Mouse (Mus musculus) MEL (cell line): Measurements from ENCODE around the gene Ntng1. TPM values are rescaled to one million over a fixed set of nuclear protein-coding genes. Genes with fewer than 3 reads are reported as not detected.

Source experiments
- DNase-seq: peaks from one replicate; pipeline ENCODE4 v3.0.0; 2011; ENCODE audit warnings: low read depth, low spot score
- H3K27ac ChIP-seq: 2 replicates; pipeline ENCODE4 v1.5.1; 2012; ENCODE audit warnings: low read depth, mild to moderate bottlenecking, control low read depth, low read length, moderate library complexity; ENCODE audit not compliant: control insufficient read depth
- H3K27me3 ChIP-seq, 2 experiments: fragments of 150-350 bp in 1 of 2; sonication (generic) in 1 of 2; 2 replicates each; pipeline ENCODE4 v1.6.1; 2012; ENCODE audit warnings: low read length in 2 of 2, mild to moderate bottlenecking in 2 of 2, improper control_type of control experiment in 1 of 2, moderate library complexity in 1 of 2; ENCODE audit not compliant: insufficient read depth in 2 of 2, control insufficient read depth in 1 of 2
- H3K36me3 ChIP-seq, 2 experiments: 2 replicates each; pipeline ENCODE4 v1.6.1; 2012 to 2014; ENCODE audit warnings: low read length in 2 of 2, improper control_type of control experiment in 1 of 2, inconsistent platforms in 1 of 2, mild to moderate bottlenecking in 1 of 2; ENCODE audit not compliant: insufficient read depth in 2 of 2, control insufficient read depth in 1 of 2
- H3K4me1 ChIP-seq, 2 experiments: fragments of 150-350 bp in 1 of 2; sonication (generic) in 1 of 2; 2 replicates each; pipeline ENCODE4 v1.6.1; 2012; ENCODE audit warnings: low read length in 2 of 2, improper control_type of control experiment in 1 of 2, mild to moderate bottlenecking in 1 of 2; ENCODE audit not compliant: insufficient read depth in 2 of 2, control insufficient read depth in 1 of 2
- H3K4me3 ChIP-seq, 2 experiments: fragments of 150-350 bp in 1 of 2; sonication (generic) in 1 of 2; 2 replicates each; pipeline ENCODE4 v1.5.1; 2012; ENCODE audit warnings: low read depth in 2 of 2, low read length in 2 of 2, mild to moderate bottlenecking in 2 of 2, moderate library complexity in 2 of 2, control low read depth in 1 of 2, improper control_type of control experiment in 1 of 2; ENCODE audit not compliant: control insufficient read depth in 1 of 2, insufficient read depth in 1 of 2
- H3K79me2 ChIP-seq: 2 replicates; pipeline ENCODE4 v1.6.1; 2012; ENCODE audit warnings: mild to moderate bottlenecking, low read length, moderate library complexity; ENCODE audit not compliant: control insufficient read depth, poor library complexity, insufficient read depth
- H3K9ac ChIP-seq: 2 replicates; pipeline ENCODE4 v1.6.1; 2012; ENCODE audit warnings: low read depth, mild to moderate bottlenecking, control low read depth, low read length, moderate library complexity; ENCODE audit not compliant: control insufficient read depth, poor library complexity, severe bottlenecking
- H3K9me3 ChIP-seq: fragments of 150-350 bp; sonication (generic); replicated peaks from 2 replicates; pipeline ENCODE4 v1.6.1; 2012; ENCODE audit warnings: mild to moderate bottlenecking, low read length, improper control_type of control experiment, moderate library complexity; ENCODE audit not compliant: insufficient read depth
- BHLHE40 ChIP-seq: IDR thresholded peaks from 2 replicates; pipeline ENCODE4 v1.6.1; 2012; ENCODE audit warnings: low read depth, mild to moderate bottlenecking, inconsistent platforms, low read length, improper control_type of control experiment, borderline replicate concordance
- CHD1 ChIP-seq: IDR thresholded peaks from 2 replicates; pipeline ENCODE4 v1.6.1; 2012; ENCODE audit warnings: low read depth, mild to moderate bottlenecking, inconsistent platforms, low read length, improper control_type of control experiment
- ELF1 ChIP-seq: IDR thresholded peaks from 2 replicates; pipeline ENCODE4 v1.6.1; 2014; ENCODE audit warnings: low read depth, mild to moderate bottlenecking, inconsistent platforms, low read length, improper control_type of control experiment, moderate library complexity
- GABPA ChIP-seq: IDR thresholded peaks from 2 replicates; pipeline ENCODE4 v1.6.1; 2012; ENCODE audit warnings: low read depth, mild to moderate bottlenecking, inconsistent platforms, low read length, improper control_type of control experiment, moderate library complexity
- GATA1 ChIP-seq: IDR thresholded peaks from 2 replicates; pipeline ENCODE4 v1.6.1; 2011; ENCODE audit warnings: low read depth, low read length, improper control_type of control experiment
- HCFC1 ChIP-seq: IDR thresholded peaks from 2 replicates; pipeline ENCODE4 v1.6.1; 2012; ENCODE audit warnings: low read depth, mild to moderate bottlenecking, inconsistent platforms, low read length, improper control_type of control experiment, moderate library complexity
- JUND ChIP-seq: IDR thresholded peaks from 2 replicates; pipeline ENCODE4 v1.6.1; 2011; ENCODE audit warnings: low read depth, mild to moderate bottlenecking, improper control_type of control experiment, low read length
- MAFK ChIP-seq: IDR thresholded peaks from 2 replicates; pipeline ENCODE4 v1.6.1; 2011; ENCODE audit warnings: low read depth, mild to moderate bottlenecking, low read length, improper control_type of control experiment, borderline replicate concordance
- MAZ ChIP-seq: IDR thresholded peaks from 2 replicates; pipeline ENCODE4 v1.6.1; 2012; ENCODE audit warnings: low read depth, mild to moderate bottlenecking, inconsistent platforms, low read length, improper control_type of control experiment
- MXI1 ChIP-seq: IDR thresholded peaks from 2 replicates; pipeline ENCODE4 v1.6.1; 2011; ENCODE audit warnings: mild to moderate bottlenecking, low read depth, low read length, improper control_type of control experiment
- MYB ChIP-seq: IDR thresholded peaks from 2 replicates; pipeline ENCODE4 v1.6.1; 2011; ENCODE audit warnings: mild to moderate bottlenecking, low read depth, low read length, improper control_type of control experiment
- NRF1 ChIP-seq: IDR thresholded peaks from 2 replicates; pipeline ENCODE4 v1.6.1; 2014; ENCODE audit warnings: low read depth, mild to moderate bottlenecking, inconsistent platforms, low read length, improper control_type of control experiment, moderate library complexity; ENCODE audit not compliant: poor library complexity, insufficient read depth, severe bottlenecking
- RCOR1 ChIP-seq: IDR thresholded peaks from 2 replicates; pipeline ENCODE4 v1.6.1; 2012; ENCODE audit warnings: low read depth, mild to moderate bottlenecking, inconsistent platforms, low read length, improper control_type of control experiment
- SMC3 ChIP-seq: IDR thresholded peaks from 2 replicates; pipeline ENCODE4 v1.6.1; 2011; ENCODE audit warnings: low read depth, low read length, improper control_type of control experiment
- TAL1 ChIP-seq: IDR thresholded peaks from 2 replicates; pipeline ENCODE4 v1.6.1; 2012; ENCODE audit warnings: mild to moderate bottlenecking, inconsistent platforms, low read length, moderate library complexity, mixed read lengths
- USF1 ChIP-seq: IDR thresholded peaks from 2 replicates; pipeline ENCODE4 v1.6.1; 2014; ENCODE audit warnings: low read depth, mild to moderate bottlenecking, inconsistent platforms, low read length, improper control_type of control experiment, moderate library complexity
- USF2 ChIP-seq, 2 experiments: IDR thresholded peaks; 2 replicates each; pipeline ENCODE4 v1.6.1; 2011 to 2012; ENCODE audit warnings: improper control_type of control experiment in 2 of 2, low read length in 2 of 2, borderline replicate concordance in 1 of 2, inconsistent platforms in 1 of 2, low read depth in 1 of 2, mild to moderate bottlenecking in 1 of 2; ENCODE audit not compliant: insufficient read depth in 1 of 2
- ZC3H11A ChIP-seq: IDR thresholded peaks from 2 replicates; pipeline ENCODE4 v1.6.1; 2012; ENCODE audit warnings: low read depth, mild to moderate bottlenecking, inconsistent platforms, low read length, improper control_type of control experiment
- ZKSCAN1 ChIP-seq: IDR thresholded peaks from 2 replicates; pipeline ENCODE4 v1.6.1; 2012; ENCODE audit warnings: low read depth, mild to moderate bottlenecking, inconsistent platforms, low read length, improper control_type of control experiment, moderate library complexity
- polyA plus RNA-seq, 2 experiments: library from polyadenylated mRNA; stranded (reverse) in 1 of 2; unstranded in 1 of 2; fragments of >175 nt in 1 of 2; fragments of >200 nt in 1 of 2; gene quantifications; 2 replicates each; pipeline versions ENCODE4 v1.2.1 to v1.2.4; 2012; ENCODE audit warnings: low replicate concordance in 2 of 2, low read depth in 1 of 2; ENCODE audit not compliant: insufficient read length in 2 of 2, insufficient read depth in 1 of 2, missing spikeins in 1 of 2
- total RNA-seq: library from RNA; depleted of rRNA; stranded (reverse); fragments of 300-350 nt; gene quantifications from 2 replicates; pipeline ENCODE4 v1.2.3, GENCODE M21; 2012

Gene Ntng1
- total and polyA plus RNA-seq, 3 experiments = not detected

DNA sequence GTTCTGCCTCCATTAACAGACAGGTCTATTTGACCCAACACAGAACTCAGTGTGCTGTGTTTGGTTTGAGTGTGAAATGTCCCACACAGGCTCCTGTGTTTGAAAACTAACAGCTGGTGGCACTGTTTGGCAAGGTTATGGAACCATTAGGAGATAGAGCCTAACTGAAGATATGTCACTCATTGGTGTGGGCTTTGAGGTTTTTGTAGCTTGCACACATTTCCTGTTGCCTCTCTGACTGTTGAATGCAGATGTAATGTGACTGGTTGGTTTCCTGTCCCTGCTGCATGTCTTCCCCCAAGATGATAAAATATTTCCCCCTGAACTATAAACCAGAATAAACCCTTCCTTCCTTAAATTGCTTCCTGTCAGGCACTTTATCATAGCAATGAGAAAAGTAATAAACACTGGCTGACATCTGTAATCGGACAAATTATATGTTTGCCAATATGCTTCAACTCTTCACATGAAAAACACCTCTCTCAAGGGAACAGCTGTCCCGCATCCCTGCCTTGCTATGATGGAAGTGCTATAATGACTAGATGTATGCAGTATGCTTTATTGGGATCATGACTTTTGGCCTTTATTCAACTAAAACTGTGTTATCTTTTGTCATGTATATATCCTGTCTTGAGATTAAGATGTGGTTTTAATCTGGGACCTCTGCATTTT lies 320.9 kb downstream of the Ntng1 start:
- H3K27ac ChIP-seq = no peak overlapping the region
- no peak overlapping the region for H3K9ac ChIP-seq
- no peak for DNase-seq
- TF ChIP-seq CHD1 = no peak
- TF ChIP-seq BHLHE40 = no peak
- no peak for TF ChIP-seq GATA1
- TF ChIP-seq MAZ = no peak
- TF ChIP-seq USF2 (IDR thresholded peaks at IDR 0.05; ENCODE audit: borderline replicate concordance in 1 of 2, insufficient read depth in 1 of 2, low read depth in 1 of 2, low read length in 2 of 2) = no peak
- no peak for TF ChIP-seq USF1
- TF ChIP-seq ZKSCAN1 = no peak
- no peak for TF ChIP-seq SMC3
- no peak for TF ChIP-seq ELF1
- no peak for TF ChIP-seq JUND
- no peak for TF ChIP-seq NRF1
- TF ChIP-seq MYB = no peak
- no peak for TF ChIP-seq ZC3H11A
- no peak for TF ChIP-seq MAFK
- no peak for TF ChIP-seq GABPA
- no peak for TF ChIP-seq TAL1
- TF ChIP-seq RCOR1 = no peak
- no peak for TF ChIP-seq MXI1
- TF ChIP-seq HCFC1 = no peak
- TF ChIP-seq, all 39 proteins: peak for 0
- Histone ChIP-seq H3K27me3 (no peaks in the 10 kb centered on the region), H3K36me3 (no peaks in the 10 kb centered on the region), H3K4me1 (no peaks in the 10 kb centered on the region), H3K4me3 (no peak overlapping the region), H3K79me2 (no peaks in the 10 kb centered on the region), H3K9me3 (no peaks in the 10 kb centered on the region)
